Mouse (Mus musculus): Measurements from ENCODE around the gene Rbbp8nl.
"Not testable (repeated sequence)": the region's sequence is repeated elsewhere in the genome, so short reads cannot be mapped to it uniquely, and the experiment has no call there.

Rbbp8nl gene

DNA sequence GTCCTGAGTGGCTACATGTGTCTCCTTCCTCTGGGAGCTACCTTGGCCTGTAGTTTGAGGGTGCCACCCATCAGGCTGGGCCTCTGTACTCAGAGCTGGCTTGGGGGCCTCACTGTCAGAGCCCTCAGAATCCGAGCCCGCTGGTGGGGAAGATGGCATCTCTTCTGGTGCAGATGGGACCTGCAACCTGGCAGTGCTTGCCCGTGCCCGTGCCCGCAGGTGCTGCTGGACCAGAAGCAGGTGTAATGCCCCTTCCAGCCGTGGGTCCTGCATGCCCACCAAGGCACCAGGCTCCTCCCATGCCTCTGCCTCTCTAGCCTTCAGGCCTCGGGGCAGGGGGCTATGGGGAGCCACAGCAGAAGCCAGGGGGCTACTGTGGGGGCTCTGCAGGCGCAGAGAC, 10.4 kb downstream of the Rbbp8nl start:
- no peak for DNase-seq

DNA sequence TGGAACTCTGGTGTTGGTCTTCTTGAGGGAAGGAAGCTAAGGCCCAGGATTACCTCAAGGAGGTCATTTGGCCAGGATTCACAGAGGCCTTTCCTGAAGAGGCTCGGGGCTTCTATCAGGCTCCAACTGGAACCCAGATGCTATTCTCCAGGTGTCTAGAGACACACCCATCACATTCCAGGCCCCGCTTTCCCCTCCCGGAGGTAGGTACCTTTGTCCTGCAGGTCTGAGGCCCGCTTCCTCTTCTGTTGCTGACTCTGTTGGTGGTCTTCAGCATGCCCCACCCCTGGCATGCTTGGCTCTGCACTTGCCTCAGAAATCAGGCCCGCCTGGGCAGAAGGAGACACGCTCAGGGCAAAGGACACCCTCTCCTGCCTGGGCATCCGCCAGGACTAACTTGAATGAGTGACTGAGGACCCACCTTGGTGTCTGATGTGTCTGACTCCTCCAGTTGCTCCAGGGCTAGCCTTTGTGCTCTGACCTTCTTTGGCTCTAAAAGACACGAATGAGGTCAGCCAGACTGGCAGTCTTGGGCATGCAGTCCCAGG, 11.8 kb downstream of the Rbbp8nl start:
- no peak for DNase-seq

DNA sequence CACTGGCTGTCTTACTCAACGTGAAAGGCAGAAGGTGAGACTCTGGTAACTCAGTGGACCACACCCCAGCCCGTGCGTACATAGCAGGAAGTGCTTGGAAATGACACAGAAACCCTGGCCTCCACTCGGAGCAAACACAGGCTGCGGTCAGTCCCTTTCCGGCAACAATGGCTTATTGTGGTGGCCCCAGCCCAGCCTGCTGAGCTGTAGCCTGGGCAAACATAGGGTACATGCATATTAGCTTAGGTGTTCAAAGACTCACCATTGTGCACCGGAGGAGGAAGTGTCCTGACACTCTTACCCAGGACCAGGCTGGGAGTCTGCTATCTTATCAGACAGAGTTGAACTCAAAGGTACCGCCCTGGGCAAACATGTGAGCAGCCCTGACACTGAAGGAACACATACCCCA, 12.8 kb downstream of the Rbbp8nl start:
- no peak for DNase-seq

DNA sequence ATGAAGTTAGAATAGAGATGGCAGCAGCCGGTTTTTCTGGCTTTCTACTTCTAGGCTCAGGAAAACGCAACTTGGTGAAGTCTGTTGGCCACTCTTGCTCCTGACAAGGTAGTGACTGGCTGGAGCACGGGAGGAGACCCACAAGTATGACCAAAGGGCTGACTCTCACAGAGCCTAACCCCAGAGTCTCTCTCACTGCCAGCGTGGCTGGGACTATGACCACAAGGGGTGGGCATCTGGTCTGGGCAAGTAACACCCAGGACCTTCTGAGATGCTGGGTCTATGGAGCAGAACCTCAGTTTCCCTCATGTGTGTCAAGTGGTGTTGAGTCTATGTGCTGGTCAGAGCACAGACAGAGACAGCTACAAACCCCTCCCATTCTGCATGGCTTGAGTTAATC, 13.3 kb downstream of the Rbbp8nl start:
- no peak for DNase-seq

DNA sequence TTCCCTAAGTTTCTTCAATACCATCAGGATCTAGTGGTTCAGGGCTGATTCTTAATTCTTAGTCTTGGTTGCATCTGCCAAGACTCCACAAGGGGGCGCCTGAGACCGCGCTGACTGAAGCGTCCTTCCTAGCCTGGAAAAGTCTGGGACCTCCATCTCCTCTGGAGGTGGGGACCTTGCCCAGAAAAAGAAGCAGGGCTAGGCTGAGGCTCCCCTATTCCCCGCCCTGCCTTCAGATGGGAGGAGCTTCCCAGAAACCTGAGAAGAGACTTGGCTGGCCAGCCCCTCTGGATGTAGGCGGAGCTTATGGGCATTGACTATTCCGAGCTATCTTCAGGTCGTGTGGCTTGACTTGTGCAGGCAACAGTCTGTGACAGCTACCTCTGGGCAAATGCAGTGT, 13.8 kb downstream of the Rbbp8nl start:
- DNase-seq: peak; percentile 90

DNA sequence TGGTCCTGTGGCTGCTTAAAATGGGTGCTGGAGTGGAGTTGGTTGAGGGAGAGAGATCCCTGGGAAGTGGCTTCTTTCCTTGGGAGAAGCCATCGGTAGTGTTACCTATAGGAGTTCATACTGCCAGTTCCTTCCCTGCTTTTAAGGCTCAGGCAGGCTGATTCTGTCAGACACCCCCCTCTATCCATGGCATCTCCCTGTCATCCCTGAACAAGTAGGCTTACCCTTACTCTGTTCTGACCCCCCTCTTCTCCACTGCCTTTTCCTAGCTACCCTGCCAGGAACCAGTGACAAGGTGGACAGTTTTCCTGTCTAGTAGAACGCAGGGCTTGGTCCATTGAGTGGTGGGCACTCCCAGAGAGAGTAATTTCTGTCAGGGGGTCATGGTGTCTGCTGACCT, 15.2 kb downstream of the Rbbp8nl start:
- DNase-seq: no peak

DNA sequence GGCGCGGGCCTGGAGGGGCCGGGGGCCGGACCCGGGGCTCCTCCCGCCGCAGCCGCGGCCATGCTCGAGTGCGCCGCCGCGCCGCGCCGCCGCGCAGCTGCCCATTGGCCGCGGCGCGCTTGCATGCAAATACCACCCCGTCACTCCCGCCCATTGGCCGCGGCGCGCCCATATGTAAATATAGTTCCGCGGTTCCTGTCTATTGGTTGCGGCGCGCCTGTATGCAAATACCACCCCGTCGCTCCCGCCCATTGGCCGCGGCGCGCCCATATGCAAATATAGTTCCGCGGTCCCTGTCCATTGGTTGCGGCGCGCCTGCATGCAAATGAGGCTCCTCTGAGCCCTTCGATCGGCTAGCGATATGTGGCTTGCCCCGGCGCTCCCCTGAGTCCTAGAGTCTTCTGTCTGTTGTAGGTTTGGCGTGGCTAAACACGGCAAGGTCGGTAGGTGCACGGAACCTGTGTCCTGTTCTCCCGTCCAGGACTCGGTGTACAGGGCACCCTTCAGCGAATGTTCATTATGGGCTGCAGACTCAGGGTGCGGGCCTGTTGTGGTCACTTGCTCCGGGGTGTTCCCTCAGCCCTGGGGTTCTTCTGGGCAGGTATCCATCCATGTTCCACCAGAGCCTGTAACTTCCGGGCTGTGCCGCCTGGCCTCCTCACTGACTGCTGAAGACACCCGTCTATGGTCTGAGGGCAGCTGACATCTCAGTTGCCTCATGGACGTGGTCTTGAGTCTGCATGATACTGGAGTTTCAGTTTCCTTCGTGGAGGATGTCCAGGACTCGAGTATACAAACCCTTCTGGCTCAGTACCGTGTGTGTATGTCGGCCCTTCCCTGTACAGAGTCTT, 16.1 kb downstream of the Rbbp8nl start, which contains the start of gene Cables2:
TSS of gene Cables2 (minus strand) at position 103 of the 851 bp plus-strand sequence.
- DNase-seq: peak; percentile 99

DNA sequence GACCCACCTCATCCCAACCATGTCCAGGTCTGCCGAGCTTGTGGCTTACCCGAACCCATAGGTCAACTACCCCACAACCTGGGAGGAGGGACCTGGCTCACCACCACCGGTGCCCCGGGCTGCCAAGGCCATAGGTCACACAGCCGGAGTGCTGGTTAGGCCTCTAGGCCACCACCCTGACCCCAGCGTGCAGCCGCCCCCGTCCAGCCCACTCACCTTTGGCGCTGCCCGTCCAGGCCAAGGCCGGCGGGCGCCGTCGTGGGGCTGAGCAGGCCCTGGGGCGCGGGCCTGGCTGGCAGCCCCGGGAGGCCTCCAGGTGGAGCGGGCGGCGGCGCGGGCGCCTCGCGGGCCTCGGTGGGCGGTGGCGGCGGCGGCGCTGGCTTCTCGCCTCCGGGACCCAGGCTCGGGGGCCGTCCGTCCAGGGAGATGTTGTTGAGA, 16.8 kb downstream of the Rbbp8nl start:
- DNase-seq: no peak

DNA sequence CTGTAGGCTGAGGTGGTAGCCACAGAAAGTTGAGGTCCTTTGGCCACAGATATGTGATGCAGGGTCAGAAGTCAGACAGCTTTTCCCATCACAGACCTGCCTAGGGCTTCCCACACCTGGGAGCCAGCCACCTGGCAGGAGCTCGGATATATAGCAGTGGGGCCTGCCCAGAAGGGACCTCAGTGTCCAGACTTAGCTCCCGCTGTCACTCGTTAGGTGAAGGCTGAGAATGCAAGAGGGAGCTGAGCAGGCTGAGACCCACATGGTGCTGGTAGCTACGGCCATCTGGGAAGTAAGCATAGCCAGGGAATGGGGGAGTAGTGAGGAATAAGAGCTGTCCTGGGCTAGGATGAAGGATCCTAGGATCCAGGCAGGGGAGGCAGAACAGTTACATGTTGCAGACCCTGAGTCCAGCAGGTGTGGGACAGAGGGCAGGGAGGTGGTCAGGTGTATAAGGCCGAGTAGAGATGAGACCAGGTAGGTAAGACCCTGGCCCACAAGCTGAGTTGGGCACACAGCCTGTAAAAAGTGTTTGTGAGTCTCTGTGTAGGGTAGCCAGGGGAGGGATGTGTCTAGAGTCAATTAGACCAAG, 17.8 kb downstream of the Rbbp8nl start:
- DNase-seq: no peak

DNA sequence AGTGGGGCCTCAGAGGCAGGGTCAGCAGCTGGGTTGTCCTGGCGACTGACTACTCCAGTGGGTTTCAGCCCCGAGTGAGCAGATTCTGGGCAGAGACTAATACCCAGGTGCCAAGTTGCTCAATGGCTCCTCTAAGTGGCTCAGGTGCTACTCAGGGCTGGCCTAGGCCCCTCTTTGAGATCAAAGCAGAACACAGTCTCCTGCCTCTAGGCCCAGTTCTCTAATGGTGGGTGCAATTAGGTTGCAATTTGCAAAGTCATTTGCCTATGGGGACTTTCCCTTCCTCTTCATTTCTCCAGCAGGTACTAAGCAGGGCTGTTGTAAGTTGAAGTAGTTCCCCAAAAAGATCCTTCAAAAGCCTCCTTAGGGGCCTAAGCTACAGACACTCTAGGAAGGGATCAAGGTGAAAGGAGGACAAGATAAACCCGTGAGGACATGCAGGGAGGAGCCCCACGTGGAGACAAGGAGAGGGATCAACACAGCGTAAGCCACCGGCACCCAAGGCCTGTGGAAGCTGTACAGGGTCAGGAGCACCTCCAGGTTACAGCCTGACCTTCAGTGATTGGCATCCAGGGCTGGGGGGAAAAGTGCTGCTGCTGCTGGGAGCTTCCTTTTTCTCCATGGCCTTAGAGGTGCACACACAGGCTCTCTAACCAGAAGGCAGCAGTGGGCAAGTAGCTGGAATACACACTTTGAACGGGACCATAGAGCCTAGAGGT, 19.0 kb downstream of the Rbbp8nl start:
- no peak for DNase-seq

DNA sequence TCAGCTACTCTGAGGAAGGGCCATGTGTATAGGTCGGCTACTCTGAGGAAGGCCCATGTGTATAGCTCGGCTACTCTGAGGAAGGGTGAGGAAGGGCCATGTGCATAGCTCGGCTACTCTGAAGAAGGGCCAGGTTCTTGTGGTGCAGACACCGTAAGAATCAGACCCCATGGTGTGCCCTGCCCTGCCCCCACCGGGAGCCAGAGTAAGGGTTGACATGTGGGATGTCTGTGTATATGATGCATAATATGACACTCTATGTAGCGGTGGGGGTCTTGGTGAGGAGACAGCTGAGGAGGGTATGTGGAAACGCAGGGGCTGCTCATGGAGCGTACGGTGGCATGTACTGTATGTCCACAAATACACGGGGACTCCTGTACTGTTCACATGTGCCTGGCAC, 20.4 kb downstream of the Rbbp8nl start:
- no peak for DNase-seq

DNA sequence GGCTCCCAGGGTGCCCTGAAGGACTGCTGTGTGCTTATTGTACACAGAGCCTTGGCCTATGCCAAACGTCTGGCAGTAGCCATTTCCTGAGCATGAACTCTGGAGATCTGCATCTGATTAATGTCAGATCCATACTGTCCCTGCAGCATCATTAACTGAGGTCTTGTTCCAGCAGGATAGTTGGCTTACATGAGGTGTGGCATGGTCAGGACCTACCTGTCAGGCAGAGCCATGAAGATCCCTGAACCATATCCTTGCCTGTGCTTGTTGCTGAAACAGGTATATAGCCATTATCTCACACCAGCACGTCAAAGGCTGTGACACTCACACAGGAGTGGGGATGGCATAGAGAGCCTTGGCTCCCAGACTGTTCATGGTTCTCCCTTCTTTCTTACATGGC, 21.7 kb downstream of the Rbbp8nl start:
- no peak for DNase-seq

DNA sequence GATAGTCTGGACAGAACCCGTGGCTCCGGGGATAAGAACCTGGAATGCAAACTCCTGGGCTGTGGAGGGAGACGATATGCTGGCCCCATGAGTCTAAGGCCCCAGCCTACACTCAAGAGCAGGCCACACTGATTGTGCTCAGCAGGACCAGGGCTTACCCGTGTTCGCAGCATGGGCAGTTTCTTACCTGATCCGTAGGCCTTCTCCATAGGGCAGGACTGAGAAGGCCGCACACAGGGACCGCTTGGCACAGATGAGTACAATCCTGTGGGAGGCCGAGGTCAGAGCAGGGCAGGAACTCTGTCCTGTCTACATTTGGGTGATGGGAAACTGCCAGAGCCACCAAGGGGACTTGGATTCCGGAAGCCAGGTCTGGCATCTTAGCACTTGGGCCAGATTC, 26.8 kb downstream of the Rbbp8nl start:
- no peak for DNase-seq

DNA sequence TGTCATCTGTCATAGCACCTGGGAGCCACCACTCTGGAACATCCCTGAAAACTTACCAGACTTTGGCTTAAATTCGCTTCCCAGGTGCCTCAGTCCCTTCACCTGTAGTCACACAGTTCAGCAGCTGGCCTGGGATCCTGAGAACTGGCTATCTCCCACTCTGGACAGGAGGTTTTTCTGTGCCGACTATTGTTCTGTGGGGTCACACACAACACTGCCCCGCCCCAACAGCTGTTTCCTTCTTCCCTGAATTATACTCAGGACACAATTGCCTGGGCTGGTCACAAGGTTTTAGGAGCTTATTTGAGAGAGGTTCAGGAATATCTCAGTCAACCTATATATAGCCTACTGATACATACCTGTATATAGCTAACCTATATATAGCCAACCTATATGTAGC, 27.2 kb downstream of the Rbbp8nl start:
- DNase-seq: no peak

DNA sequence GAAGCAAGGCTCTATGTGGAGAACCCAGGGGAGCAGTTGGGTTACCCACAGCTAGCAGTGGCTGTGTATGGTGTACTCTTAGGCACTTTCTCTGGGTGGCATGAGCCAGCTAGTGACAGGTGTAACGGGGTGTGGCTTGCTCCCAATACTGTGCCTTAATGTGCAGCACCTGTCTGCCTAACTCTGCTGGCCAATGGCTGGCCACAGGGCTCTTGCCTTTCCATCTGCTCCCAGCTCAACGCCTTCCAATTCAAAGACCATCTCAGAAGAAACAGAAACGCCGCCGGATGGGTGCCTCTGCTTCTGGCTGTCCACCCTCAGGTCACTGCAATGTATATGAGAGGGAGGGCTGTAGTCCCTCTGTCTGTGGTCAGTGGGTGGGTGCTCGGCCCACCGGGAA, 27.8 kb downstream of the Rbbp8nl start:
- no peak for DNase-seq

DNA sequence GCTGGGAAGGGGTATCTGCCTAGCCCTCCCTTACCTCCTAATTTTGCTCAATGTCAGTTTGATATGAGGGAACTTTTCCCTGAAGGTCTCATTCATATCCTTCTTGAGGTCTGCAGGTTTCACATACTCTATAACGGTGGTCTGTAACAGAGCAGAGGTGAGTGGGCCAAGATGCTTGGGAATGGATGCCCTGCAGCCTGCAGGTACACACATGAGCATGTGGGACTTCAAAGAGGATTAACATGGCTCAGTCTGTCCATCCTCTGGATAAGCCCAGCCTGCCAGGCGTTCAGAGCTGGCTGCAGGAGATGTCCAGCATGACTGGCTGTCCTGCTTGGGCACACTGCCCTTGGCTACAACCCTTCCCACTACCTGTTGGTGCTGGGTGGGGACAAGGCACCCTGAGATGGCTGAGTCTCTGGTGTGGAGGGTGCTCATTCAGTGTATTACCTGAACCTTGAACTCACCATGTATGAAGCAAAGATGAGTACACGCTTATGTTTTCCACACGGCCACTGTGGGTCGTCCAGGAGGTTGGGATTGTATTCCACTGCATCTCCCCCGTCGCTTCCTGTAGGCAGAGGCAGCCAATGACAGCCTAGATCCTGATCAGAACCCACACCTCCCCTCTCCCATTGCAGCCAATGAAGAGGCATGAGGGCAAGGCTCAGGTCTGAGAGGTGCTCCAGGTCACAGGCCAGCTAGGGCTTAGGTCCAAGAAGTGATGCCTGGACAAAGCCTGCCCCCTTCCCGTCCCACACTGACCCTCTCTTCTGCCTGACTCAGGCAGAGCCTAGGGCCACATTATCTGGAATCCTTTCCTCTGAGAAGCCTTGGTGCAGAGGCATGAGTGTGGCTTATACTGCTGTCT, 28.8 kb downstream of the Rbbp8nl start:
- no peak for DNase-seq

DNA sequence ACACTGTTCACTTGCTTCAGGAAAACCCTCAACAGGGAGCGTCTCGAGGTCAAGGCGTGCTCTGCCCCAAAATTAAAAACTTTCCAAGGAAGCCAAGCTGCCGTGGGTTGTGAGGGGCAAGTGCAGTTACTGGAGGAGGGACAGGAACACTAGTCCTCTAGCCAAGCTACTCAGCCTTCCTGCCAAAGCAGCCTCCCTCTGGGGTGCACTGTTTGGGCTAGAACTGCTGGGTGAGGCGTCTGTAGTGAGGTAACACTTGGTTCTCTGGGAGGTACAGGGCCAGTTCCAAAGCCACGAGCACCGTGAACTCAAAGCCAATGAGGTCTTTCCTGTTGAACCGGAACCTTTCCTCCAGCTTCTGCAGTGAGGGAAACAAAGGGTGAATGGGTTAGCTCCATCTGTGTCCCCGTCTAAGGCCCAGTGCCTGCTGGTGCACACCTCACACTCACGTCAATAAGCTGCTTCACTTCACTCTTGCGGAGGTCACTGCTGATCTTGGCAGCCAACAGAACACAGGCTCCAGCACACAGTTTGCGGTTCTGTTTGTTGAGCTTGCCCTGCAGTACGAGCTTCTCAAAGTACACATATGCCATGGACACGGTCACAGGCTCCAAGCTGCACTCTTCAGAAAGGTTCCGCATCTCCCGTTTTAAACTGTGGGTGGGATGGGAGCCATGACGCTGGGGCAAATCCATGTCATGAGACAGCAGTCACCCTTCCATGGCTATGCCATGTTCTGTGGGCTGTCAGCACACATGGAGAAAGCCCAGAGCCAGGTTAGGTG, 29.7 kb downstream of the Rbbp8nl start:
- DNase-seq: not testable (repeated sequence)

DNA sequence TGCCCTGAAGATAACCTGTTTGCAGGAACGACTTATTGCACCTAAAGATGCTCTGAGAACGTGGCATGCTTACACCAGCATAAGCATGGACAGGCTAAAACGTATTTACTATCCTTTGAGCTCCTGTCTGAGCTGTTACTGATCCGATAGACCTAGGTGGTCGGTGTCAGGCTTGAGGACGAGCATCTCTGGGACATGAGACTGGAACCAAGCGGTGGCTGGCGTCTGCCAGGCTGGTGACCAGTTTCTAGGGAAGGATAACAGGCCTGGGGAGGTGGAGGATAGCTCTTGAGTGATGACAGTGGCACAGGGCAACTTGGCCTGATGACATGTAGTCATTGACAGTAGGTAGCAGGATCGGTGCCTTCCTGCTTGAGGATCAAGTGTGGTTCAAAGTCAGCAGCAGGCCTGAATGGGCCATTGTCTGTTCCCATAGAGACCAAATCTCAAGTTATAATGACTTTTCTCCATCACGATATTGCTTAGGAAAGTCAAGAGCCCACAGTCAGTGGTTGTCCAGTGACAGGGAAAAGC, 30.7 kb downstream of the Rbbp8nl start:
- not testable (repeated sequence) for DNase-seq

DNA sequence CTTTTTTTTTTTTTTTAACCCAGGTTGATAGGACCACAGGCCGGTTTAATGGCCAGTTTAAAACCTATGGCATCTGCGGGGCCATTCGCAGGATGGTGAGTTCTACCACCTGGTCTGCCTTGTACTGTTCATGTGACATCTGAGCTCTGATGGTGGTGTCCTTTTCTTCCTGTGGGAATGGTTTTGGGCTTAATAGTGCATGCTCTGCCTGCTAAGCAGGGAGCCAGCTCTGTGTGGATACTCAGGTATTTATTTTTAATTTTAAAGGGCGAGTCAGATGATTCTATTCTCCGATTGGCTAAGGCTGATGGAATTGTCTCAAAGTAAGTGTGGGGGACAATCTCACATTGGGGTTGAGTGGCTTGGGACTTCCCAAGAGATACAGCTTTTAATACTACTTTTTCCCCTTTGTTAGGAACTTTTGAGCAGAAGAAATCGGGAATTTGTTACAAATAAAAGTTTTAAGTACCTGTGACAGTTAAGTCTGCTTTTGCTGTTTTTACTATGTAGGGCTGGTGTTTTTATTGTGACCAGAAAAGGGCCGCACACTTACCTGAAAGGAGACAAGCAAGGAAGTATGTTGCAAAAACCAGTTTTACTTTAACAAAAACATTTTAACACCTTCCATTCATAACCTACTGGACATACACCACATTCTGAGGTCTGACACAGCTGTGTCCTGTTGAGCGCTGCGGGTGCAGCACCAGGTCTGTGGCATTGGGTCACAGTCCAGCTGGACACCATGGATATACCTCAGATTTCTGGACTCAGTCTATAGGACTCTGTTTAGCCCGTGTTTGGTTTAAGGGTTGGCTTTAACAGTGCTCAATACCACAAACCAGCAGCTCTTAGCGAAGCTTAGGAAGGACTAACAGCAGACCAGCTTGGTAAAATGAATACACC, 31.5 kb downstream of the Rbbp8nl start:
- no peak for DNase-seq

DNA sequence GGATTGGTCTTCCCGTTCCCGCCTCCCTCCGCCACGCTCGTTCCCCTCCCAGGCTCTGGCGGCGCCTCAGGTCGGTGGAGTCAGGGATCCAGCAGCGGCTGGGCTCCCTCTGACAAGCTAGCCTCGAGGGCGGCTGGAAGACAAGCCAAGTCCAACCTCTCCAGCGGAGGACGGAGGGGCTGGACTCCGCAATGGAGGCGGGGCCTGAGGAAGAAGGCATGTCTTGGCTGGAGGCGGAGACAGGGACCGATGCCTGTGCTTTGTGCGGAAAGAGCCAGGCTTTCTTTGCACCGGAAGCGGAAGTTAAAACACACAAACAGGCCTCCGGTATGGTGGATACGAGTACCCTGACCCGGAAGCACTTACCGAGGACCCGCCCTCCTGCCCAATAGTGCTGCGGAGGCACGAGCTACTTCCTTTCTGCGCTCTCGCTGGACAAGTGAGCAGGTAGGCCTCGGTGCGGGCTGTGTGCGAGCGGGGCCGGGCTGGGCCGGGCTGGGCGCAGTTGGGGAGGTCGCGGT, 32.6 kb downstream of the Rbbp8nl start, which contains the start of gene Rps21:
TSS of gene Rps21 (plus strand) at position 377 of the 521 bp plus-strand sequence.
- peak; percentile 99 for DNase-seq
